In the genomic region with DNA sequence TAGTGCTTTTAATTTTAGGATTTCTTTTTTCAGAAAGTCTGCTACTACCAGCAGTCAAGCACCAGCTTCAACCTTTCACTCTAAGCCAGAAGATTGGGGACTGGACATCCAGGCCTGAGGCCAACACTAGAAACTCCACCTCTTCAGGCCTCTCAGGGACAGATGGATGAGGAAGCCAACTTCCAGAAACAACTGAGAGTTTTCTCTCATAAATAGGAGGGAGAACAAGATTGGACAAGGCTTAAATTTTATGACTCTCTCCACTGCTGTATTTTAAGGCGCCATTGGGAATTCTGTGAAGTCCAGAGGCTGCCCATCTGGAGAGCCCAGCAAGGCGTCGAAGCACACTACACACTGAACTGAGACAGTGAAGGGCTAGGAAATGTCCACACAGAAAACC, we compare ENCODE assay signal across 28 mouse cellular contexts. TPM values are rescaled to one million over a fixed set of nuclear protein-coding genes. Genes with fewer than 3 reads are reported as not detected.
DNase-seq lines count a peak whose midpoint lies in the region; ATAC-seq and TF ChIP-seq lines count a peak whose summit lies in the region.
"Had no signal": no experiment of that assay in that cellular context is flagged by ENCODE, and none has a peak within 500 bp of the region (broad histone marks: within the 10 kb centered on the region; RNA-seq: fewer than 3 reads in every experiment).

No protein-coding gene starts in this region.

- no peak overlapping the region for H3K4me3 ChIP-seq in gastrocnemius, adult 2 months
- no peak overlapping the region for H3K4me3 ChIP-seq in kidney, postnatal 0 days (replicated peaks; ENCODE audit: low read depth, low read length)
- no peak overlapping the region for H3K4me3 ChIP-seq in kidney, embryonic 16.5 days (ENCODE audit: low read length)
- H3K4me3 ChIP-seq: forebrain, embryonic 10.5 days; heart, embryonic 13.5 days; hindbrain, embryonic 10.5 days; layer of hippocampus, adult 2 months; limb, embryonic 15.5 days; liver, embryonic 15.5 days; lung, embryonic 15.5 days; megakaryocyte, embryonic 14.5 days; midbrain, embryonic 13.5 days had no signal

- TF ChIP-seq CTCF in gastrocnemius, adult 2 months (IDR thresholded peaks at IDR 0.05), result no peak
- no peak for TF ChIP-seq CTCF in kidney, postnatal 0 days (IDR thresholded peaks at IDR 0.05; ENCODE audit: low read depth)

- H3K9me3 ChIP-seq in kidney, postnatal 0 days (replicated peaks; ENCODE audit: low read length), result no peaks in the 10 kb centered on the region
- H3K9me3 ChIP-seq in kidney, embryonic 16.5 days (ENCODE audit: low read length), result no peaks in the 10 kb centered on the region
- H3K9me3 ChIP-seq: forebrain, embryonic 10.5 days; heart, embryonic 13.5 days; hindbrain, embryonic 10.5 days; limb, embryonic 15.5 days; liver, embryonic 15.5 days; lung, embryonic 15.5 days; megakaryocyte, embryonic 14.5 days; midbrain, embryonic 13.5 days had no signal

- DNase-seq in gastrocnemius, adult 2 months, result peak; percentile 58
- DNase-seq in gastrocnemius, postnatal 4 days (ENCODE audit: low spot score in 2 of 2), result no peak
- DNase-seq in kidney, postnatal 0 days (ENCODE audit: low spot score), result peak; percentile 73
- DNase-seq in gastrocnemius, postnatal 25 days, result peak; percentile 55
- DNase-seq in heart, postnatal 25 days (ENCODE audit: low spot score), result peak; percentile 37
- no peak for DNase-seq in thymus, postnatal 4 days
- DNase-seq in urinary bladder, postnatal 14 days (ENCODE audit: low spot score), result no peak
- DNase-seq: cerebellum, adult 11-12 months; cerebellum, postnatal 14 days; lung, postnatal 36 days; right cerebral cortex, postnatal 14 days; spleen, adult 18-20 months; thymus, postnatal 14 days had no signal

- no peaks in the 10 kb centered on the region for H3K4me1 ChIP-seq in kidney, postnatal 0 days (replicated peaks; ENCODE audit: insufficient read depth, low read length)
- H3K4me1 ChIP-seq in kidney, embryonic 16.5 days (ENCODE audit: insufficient read depth, low read length), result 0 out of 2 replicates have a peak, but pooled peaks cover 2% of the 10 kb centered on the region
- H3K4me1 ChIP-seq: heart, embryonic 13.5 days; limb, embryonic 15.5 days; liver, embryonic 15.5 days; megakaryocyte, embryonic 14.5 days had no signal

- H3K4me2 ChIP-seq in kidney, postnatal 0 days (ENCODE audit: low read length), result no peak overlapping the region
- no peak overlapping the region for H3K4me2 ChIP-seq in kidney, embryonic 16.5 days (replicated peaks; ENCODE audit: low read depth, low read length)
- H3K4me2 ChIP-seq: heart, embryonic 13.5 days; limb, embryonic 15.5 days; liver, embryonic 15.5 days; lung, embryonic 15.5 days; midbrain, embryonic 13.5 days had no signal

- 68% methylated on average over 3 of the region's 3 CpGs for WGBS in kidney, postnatal 0 days
- WGBS in kidney, embryonic 16.5 days, result 58% methylated on average over 3 of the region's 3 CpGs

- intact Hi-C loops in gastrocnemius, adult 2 months (cut with DNase I), result no loop called here
- intact Hi-C loops in heart, postnatal 25 days (cut with DNase I), result no loop called here

- H3K27ac ChIP-seq in gastrocnemius, adult 2 months, result no peak overlapping the region
- H3K27ac ChIP-seq in kidney, postnatal 0 days, result no peak overlapping the region
- H3K27ac ChIP-seq in kidney, embryonic 16.5 days (ENCODE audit: low read length), result no peak overlapping the region
- H3K27ac ChIP-seq: forebrain, embryonic 10.5 days; heart, embryonic 13.5 days; hindbrain, embryonic 10.5 days; layer of hippocampus, adult 2 months; limb, embryonic 15.5 days; liver, embryonic 15.5 days; lung, embryonic 15.5 days; midbrain, embryonic 13.5 days had no signal

- H3K9ac ChIP-seq in kidney, postnatal 0 days (ENCODE audit: low read depth, low read length), result no peak overlapping the region
- H3K9ac ChIP-seq in kidney, embryonic 16.5 days (replicated peaks; ENCODE audit: low read length), result no peak overlapping the region
- H3K9ac ChIP-seq: heart, embryonic 13.5 days; limb, embryonic 15.5 days; liver, embryonic 15.5 days; lung, embryonic 15.5 days; midbrain, embryonic 13.5 days had no signal

- no peaks in the 10 kb centered on the region for H3K36me3 ChIP-seq in kidney, postnatal 0 days (ENCODE audit: insufficient read depth, low read length)
- no peaks in the 10 kb centered on the region for H3K36me3 ChIP-seq in kidney, embryonic 16.5 days (ENCODE audit: insufficient read depth, low read length)
- H3K36me3 ChIP-seq: forebrain, embryonic 10.5 days; heart, embryonic 13.5 days; hindbrain, embryonic 10.5 days; limb, embryonic 15.5 days; liver, embryonic 15.5 days; lung, embryonic 15.5 days; midbrain, embryonic 13.5 days had no signal

- H3K27me3 ChIP-seq in kidney, postnatal 0 days (ENCODE audit: insufficient read depth, low read length), result no peaks in the 10 kb centered on the region
- H3K27me3 ChIP-seq in kidney, embryonic 16.5 days (ENCODE audit: insufficient read depth, low read length), result no peaks in the 10 kb centered on the region
- H3K27me3 ChIP-seq: limb, embryonic 15.5 days; liver, embryonic 15.5 days; lung, embryonic 15.5 days; megakaryocyte, embryonic 14.5 days; midbrain, embryonic 13.5 days had no signal

- no peak for ATAC-seq in kidney, postnatal 0 days (replicated peaks; ENCODE audit: low FRiP score, low read depth)
- no peak for ATAC-seq in kidney, embryonic 16.5 days (ENCODE audit: low FRiP score, low TSS enrichment)
- ATAC-seq: forebrain, embryonic 16.5 days; hindbrain, embryonic 16.5 days; intestine, postnatal 0 days; midbrain, embryonic 13.5 days had no signal

RNA-seq across cellular contexts. Expression of a gene that starts 17.0 kb away (rescaled TPM):
- total RNA-seq in gastrocnemius, adult 2 months (2021), result 10 to 100 TPM in 1 of 2 experiments, 1 to 10 TPM in 1; 5.9 to 15.6 TPM
- total RNA-seq in gastrocnemius, postnatal 4 days (2021), result 100 to 1,000 TPM; 134 to 155 TPM
- 24.6 and 29.5 TPM in 2 replicates for polyA plus RNA-seq in kidney, postnatal 0 days (2015; fragmentation: Nextera tagmentation; extraction: Ambion mirVana)
- polyA plus RNA-seq in kidney, embryonic 16.5 days (2015; fragmentation: Nextera tagmentation; extraction: Ambion mirVana), result 33.8 and 37.7 TPM in 2 replicates
- 10 to 100 TPM; 10.5 to 12.9 TPM for total RNA-seq in gastrocnemius, postnatal 25 days (2021)
- total RNA-seq in heart, postnatal 25 days (2021), result 10 to 100 TPM; 14.6 to 16.5 TPM
- total RNA-seq: monocyte, adult 5-6 weeks; neutrophil, adult 5-6 weeks had no signal

Comparison
In these comparisons a context has a peak if more than half of its experiments do, and no peak if none do; other contexts are left out.
1. DNase-seq: peak in gastrocnemius, adult 2 months (single experiment), kidney, postnatal 0 days (single experiment), gastrocnemius, postnatal 25 days (single experiment) and heart, postnatal 25 days (single experiment); none in gastrocnemius, postnatal 4 days (0 of 2), thymus, postnatal 4 days (single experiment) and urinary bladder, postnatal 14 days (single experiment).
2. RNA of a gene that starts 17.0 kb away (total RNA-seq): 134 to 155 TPM in gastrocnemius, postnatal 4 days; 14.6 to 16.5 TPM in heart, postnatal 25 days, 5.9 to 15.6 TPM in gastrocnemius, adult 2 months and 10.5 to 12.9 TPM in gastrocnemius, postnatal 25 days; every median in the first group is over 4 times any median in the second.